Mouse (Mus musculus): ENCODE results near the gene Slc22a4.

The Slc22a4 gene

GRCm38 (mm10) chr11:54028044-54028951 lies at the start of gene Slc22a4:
TSS of gene Slc22a4 (minus strand) at chr11:54028090.
- Histone ChIP-seq H3K9me3 (ENCODE audit: low read length) (no peaks in the 10 kb centered on the region; the same call in 1 of the 2 replicates), H3K4me1 (replicated peaks; ENCODE audit: low read depth, low read length) (peaks cover 17% of the 10 kb centered on the region)

GRCm38 (mm10) chr11:54076101-54076500 lies 48.2 kb upstream of the Slc22a4 start:
- 0 out of 2 replicates have a peak, but pooled peaks cover 4% of the 10 kb centered on the region for H3K9me3 ChIP-seq (ENCODE audit: low read length)
- peaks cover 33% of the 10 kb centered on the region for H3K4me1 ChIP-seq (replicated peaks; ENCODE audit: low read depth, low read length)
- TF ChIP-seq NANOG (IDR thresholded peaks at IDR 0.05; ENCODE audit: borderline replicate concordance, low read length): no peak
- no peak for TF ChIP-seq POU5F1 (IDR thresholded peaks at IDR 0.05; ENCODE audit: borderline replicate concordance, low read length)
- no peak for TF ChIP-seq CTCF (conservative IDR thresholded peaks at IDR 0.05; ENCODE audit: low read length)
- H3K27me3 ChIP-seq (ENCODE audit: insufficient read depth, low read length): peaks cover 48% of the 10 kb centered on the region
- H3K36me3 ChIP-seq (ENCODE audit: insufficient read depth, low read length): no peaks in the 10 kb centered on the region
- H3K4me3 ChIP-seq (replicated peaks; ENCODE audit: low read length): no peak overlapping the region

More at GRCm38 (mm10) chr11:54028044-54028951, at the start of gene Slc22a4:
- Histone ChIP-seq H3K27me3 (ENCODE audit: insufficient read depth, low read length) (peaks cover 59% of the 10 kb centered on the region), H3K36me3 (ENCODE audit: insufficient read depth, low read length) (no peaks in the 10 kb centered on the region), H3K4me3 (replicated peaks; ENCODE audit: low read length) (peak within 1 kb of the TSS; percentile 76)
- no peak for TF ChIP-seq CTCF (conservative IDR thresholded peaks at IDR 0.05; ENCODE audit: low read length)
- no peak for TF ChIP-seq NANOG (IDR thresholded peaks at IDR 0.05; ENCODE audit: borderline replicate concordance, low read length)
- TF ChIP-seq POU5F1 (IDR thresholded peaks at IDR 0.05; ENCODE audit: borderline replicate concordance, low read length): no peak

DNA sequence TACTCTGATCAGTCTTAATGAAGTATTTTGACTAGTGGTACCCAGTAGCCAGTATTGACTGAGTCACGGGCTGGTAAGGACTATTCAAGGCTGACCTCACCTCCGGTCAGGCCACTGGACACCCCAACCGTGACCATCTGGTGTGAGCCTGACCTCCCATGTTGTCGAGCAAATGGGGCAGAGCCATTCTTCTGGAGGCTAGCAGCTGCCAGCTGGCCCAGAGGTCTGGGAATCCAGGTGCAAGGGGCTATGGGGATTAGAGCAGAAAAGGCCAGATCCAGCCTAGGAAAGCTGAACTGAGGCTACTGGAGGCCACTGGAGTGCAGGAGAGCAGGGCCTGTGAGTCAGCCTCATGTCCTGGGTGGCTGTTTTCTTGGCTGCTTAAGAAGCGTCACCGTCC lies 47.5 kb upstream of the Slc22a4 start:
- Histone ChIP-seq H3K27me3 (ENCODE audit: insufficient read depth, low read length) (peaks cover 56% of the 10 kb centered on the region), H3K4me3 (replicated peaks; ENCODE audit: low read length) (no peak overlapping the region), H3K36me3 (ENCODE audit: insufficient read depth, low read length) (no peaks in the 10 kb centered on the region), H3K4me1 (replicated peaks; ENCODE audit: low read depth, low read length) (peaks cover 33% of the 10 kb centered on the region), H3K9me3 (ENCODE audit: low read length) (0 out of 2 replicates have a peak, but pooled peaks cover 4% of the 10 kb centered on the region)
- TF ChIP-seq NANOG (IDR thresholded peaks at IDR 0.05; ENCODE audit: borderline replicate concordance, low read length): no peak
- no peak for TF ChIP-seq POU5F1 (IDR thresholded peaks at IDR 0.05; ENCODE audit: borderline replicate concordance, low read length)
- no peak for TF ChIP-seq CTCF (conservative IDR thresholded peaks at IDR 0.05; ENCODE audit: low read length)

DNA sequence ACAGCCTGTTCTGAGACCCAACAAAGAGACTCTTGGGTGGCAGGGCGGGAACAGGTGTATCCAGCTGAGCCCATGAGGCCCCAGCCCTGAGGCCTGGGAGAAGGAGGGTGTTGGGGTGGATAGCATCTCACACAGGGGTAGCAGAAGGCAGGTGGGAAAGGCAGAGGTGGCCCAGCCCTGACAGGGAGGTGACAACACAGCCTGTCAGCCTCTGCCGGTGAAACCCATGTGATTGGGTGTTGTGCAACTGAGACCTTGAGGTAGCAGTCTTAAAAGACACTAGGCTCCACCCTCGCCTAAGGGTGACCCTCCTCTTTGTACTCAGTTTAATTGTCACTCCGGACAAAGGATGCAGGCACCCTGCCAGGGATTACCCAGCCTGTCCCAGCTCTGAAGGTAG lies 45.4 kb upstream of the Slc22a4 start:
- peaks cover 45% of the 10 kb centered on the region for H3K4me1 ChIP-seq (replicated peaks; ENCODE audit: low read depth, low read length)
- TF ChIP-seq CTCF (conservative IDR thresholded peaks at IDR 0.05; ENCODE audit: low read length) (no peak), NANOG (IDR thresholded peaks at IDR 0.05; ENCODE audit: borderline replicate concordance, low read length) (no peak), POU5F1 (IDR thresholded peaks at IDR 0.05; ENCODE audit: borderline replicate concordance, low read length) (no peak)
- H3K27me3 ChIP-seq (ENCODE audit: insufficient read depth, low read length): peaks cover 74% of the 10 kb centered on the region
- H3K9me3 ChIP-seq (ENCODE audit: low read length): peaks cover 5% of the 10 kb centered on the region; the same call in 1 of the 2 replicates
- H3K36me3 ChIP-seq (ENCODE audit: insufficient read depth, low read length): no peaks in the 10 kb centered on the region
- 0 out of 2 replicates have a peak overlapping the region, but pooled peaks have one; percentile 1 for H3K4me3 ChIP-seq (replicated peaks; ENCODE audit: low read length)

DNA sequence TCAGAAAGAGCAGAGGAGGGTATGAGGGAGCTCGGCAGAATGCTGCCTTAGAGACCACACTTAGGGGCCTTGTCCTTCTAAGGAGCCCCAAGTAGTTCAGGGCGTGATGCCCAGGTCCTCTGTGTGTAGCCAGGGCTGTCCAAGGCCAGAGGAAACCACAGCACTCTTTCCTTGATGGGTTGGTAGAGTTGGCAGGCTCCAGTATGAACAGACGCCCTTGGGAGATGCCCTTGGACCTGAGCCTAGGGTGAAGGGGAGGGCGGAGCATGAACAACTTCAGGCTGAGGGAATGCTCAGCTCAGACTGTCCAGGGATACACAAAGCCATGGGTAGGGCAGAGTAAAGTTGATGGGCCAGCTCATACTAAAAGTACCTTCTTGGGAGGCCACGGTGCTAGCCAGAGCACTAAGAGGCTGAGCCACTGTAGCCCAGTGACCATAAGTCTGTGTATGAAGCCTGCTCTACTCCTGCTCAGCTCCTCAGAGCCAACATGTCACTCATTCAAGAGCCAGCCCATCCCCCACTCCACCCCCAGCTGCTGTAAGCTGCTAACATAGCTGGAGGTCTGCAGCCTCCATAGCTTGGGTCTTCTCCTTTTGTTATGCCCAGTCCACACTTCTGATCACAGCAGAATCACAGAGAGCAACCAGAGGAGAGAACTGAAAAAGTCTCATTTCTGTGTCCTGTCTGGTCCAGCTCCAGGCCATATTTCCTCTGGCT lies 44.0 kb upstream of the Slc22a4 start:
- Histone ChIP-seq H3K4me3 (replicated peaks; ENCODE audit: low read length) (peak overlapping the region; percentile 10; the same call in 1 of the 2 replicates), H3K27me3 (ENCODE audit: insufficient read depth, low read length) (peaks cover 86% of the 10 kb centered on the region), H3K4me1 (replicated peaks; ENCODE audit: low read depth, low read length) (peaks cover 51% of the 10 kb centered on the region), H3K9me3 (ENCODE audit: low read length) (peaks cover 18% of the 10 kb centered on the region), H3K36me3 (ENCODE audit: insufficient read depth, low read length) (no peaks in the 10 kb centered on the region)
- TF ChIP-seq CTCF (conservative IDR thresholded peaks at IDR 0.05; ENCODE audit: low read length): no peak
- TF ChIP-seq POU5F1 (IDR thresholded peaks at IDR 0.05; ENCODE audit: borderline replicate concordance, low read length): no peak
- no peak for TF ChIP-seq NANOG (IDR thresholded peaks at IDR 0.05; ENCODE audit: borderline replicate concordance, low read length)

- peaks cover 78% of the 10 kb centered on the region for H3K27me3 ChIP-seq (ENCODE audit: insufficient read depth, low read length)
- peak within 1 kb of the TSS; percentile 78 for H3K4me3 ChIP-seq (replicated peaks; ENCODE audit: low read length)
- H3K4me1 ChIP-seq (replicated peaks; ENCODE audit: low read depth, low read length): peaks cover 50% of the 10 kb centered on the region
- TF ChIP-seq NANOG (IDR thresholded peaks at IDR 0.05; ENCODE audit: borderline replicate concordance, low read length) (no peak), CTCF (conservative IDR thresholded peaks at IDR 0.05; ENCODE audit: low read length) (no peak), POU5F1 (IDR thresholded peaks at IDR 0.05; ENCODE audit: borderline replicate concordance, low read length) (no peak)
- peaks cover 18% of the 10 kb centered on the region for H3K9me3 ChIP-seq (ENCODE audit: low read length)
- H3K36me3 ChIP-seq (ENCODE audit: insufficient read depth, low read length): no peaks in the 10 kb centered on the region
Observed at GRCm38 (mm10) chr11:54068520-54069371, 40.9 kb upstream of the Slc22a4 start, which contains the start of gene Pdlim4. TSS of gene Pdlim4 (minus strand) at chr11:54069014.

- peak overlapping the region; percentile 78 for H3K4me3 ChIP-seq (replicated peaks; ENCODE audit: low read length)
- peaks cover 50% of the 10 kb centered on the region for H3K4me1 ChIP-seq (replicated peaks; ENCODE audit: low read depth, low read length)
- H3K9me3 ChIP-seq (ENCODE audit: low read length): peaks cover 18% of the 10 kb centered on the region
- H3K27me3 ChIP-seq (ENCODE audit: insufficient read depth, low read length): peaks cover 76% of the 10 kb centered on the region
- TF ChIP-seq POU5F1 (IDR thresholded peaks at IDR 0.05; ENCODE audit: borderline replicate concordance, low read length) (no peak), NANOG (IDR thresholded peaks at IDR 0.05; ENCODE audit: borderline replicate concordance, low read length) (no peak), CTCF (conservative IDR thresholded peaks at IDR 0.05; ENCODE audit: low read length) (no peak)
- H3K36me3 ChIP-seq (ENCODE audit: insufficient read depth, low read length): no peaks in the 10 kb centered on the region
Observed at GRCm38 (mm10) chr11:54067996-54068519, 40.2 kb upstream of the Slc22a4 start.

Data from E14TG2a.4 (cell line).